Mouse (Mus musculus) kidney, adult 2 months (tissue): Measurements from ENCODE around the gene Gpr183.

Source experiments
- CTCF ChIP-seq: fragments of 200-500 bp; conservative IDR thresholded peaks from 2 replicates; pipeline ENCODE4 v1.5.1; 2011; ENCODE audit warnings: low read depth, mild to moderate bottlenecking, control low read depth, low read length, moderate library complexity, mixed read lengths; ENCODE audit not compliant: insufficient read depth, insufficient read length
- POLR2A ChIP-seq: fragments of 200-500 bp; IDR thresholded peaks from one replicate; pipeline ENCODE4 v1.6.1; 2011; ENCODE audit warnings: low read depth, low read length, control low read depth

- TF ChIP-seq CTCF (no peak), POLR2A (no peak)
These were observed 27.3 kb downstream of the Gpr183 start for GRCm38 (mm10) chr14:121937601-121938255.
